Mouse (Mus musculus): ENCODE measurements around the gene Cacna1i. TPM values are rescaled to one million over a fixed set of nuclear protein-coding genes. Genes with fewer than 3 reads are reported as not detected.

Gene Cacna1i
- total RNA-seq, 2 experiments from 2014 or later, result not detected

- ATAC-seq (replicated peaks; ENCODE audit: low FRiP score, poor library complexity, severe bottlenecking), result no peak
Measured at GRCm38 (mm10) chr15:80387185-80387584, 100.1 kb downstream of the Cacna1i start.

GRCm38 (mm10) chr15:80391791-80392190, 104.8 kb downstream of the Cacna1i start:
- ATAC-seq (replicated peaks; ENCODE audit: low FRiP score, poor library complexity, severe bottlenecking), result no peak

GRCm38 (mm10) chr15:80395035-80395434, 108.0 kb downstream of the Cacna1i start:
- ATAC-seq (replicated peaks; ENCODE audit: low FRiP score, poor library complexity, severe bottlenecking), result no peak

GRCm38 (mm10) chr15:80399451-80399850, 112.4 kb downstream of the Cacna1i start:
- no peak for ATAC-seq (replicated peaks; ENCODE audit: low FRiP score, poor library complexity, severe bottlenecking)

- ATAC-seq (replicated peaks; ENCODE audit: low FRiP score, poor library complexity, severe bottlenecking), result no peak
Measured at GRCm38 (mm10) chr15:80401387-80401898, 114.4 kb downstream of the Cacna1i start.

GRCm38 (mm10) chr15:80401980-80402379, 114.9 kb downstream of the Cacna1i start:
- no peak for ATAC-seq (replicated peaks; ENCODE audit: low FRiP score, poor library complexity, severe bottlenecking)

- no peak for ATAC-seq (replicated peaks; ENCODE audit: low FRiP score, poor library complexity, severe bottlenecking)
Measured at GRCm38 (mm10) chr15:80407873-80408272, 120.8 kb downstream of the Cacna1i start.

GRCm38 (mm10) chr15:80410661-80411060, 123.6 kb downstream of the Cacna1i start:
- ATAC-seq (replicated peaks; ENCODE audit: low FRiP score, poor library complexity, severe bottlenecking), result no peak

- no peak for ATAC-seq (replicated peaks; ENCODE audit: low FRiP score, poor library complexity, severe bottlenecking)
Measured at GRCm38 (mm10) chr15:80413070-80413469, 126.0 kb downstream of the Cacna1i start.

GRCm38 (mm10) chr15:80413988-80414721, 127.1 kb downstream of the Cacna1i start:
- ATAC-seq (replicated peaks; ENCODE audit: low FRiP score, poor library complexity, severe bottlenecking), result no peak

GRCm38 (mm10) chr15:80415132-80415531, 128.1 kb downstream of the Cacna1i start:
- no peak for ATAC-seq (replicated peaks; ENCODE audit: low FRiP score, poor library complexity, severe bottlenecking)

GRCm38 (mm10) chr15:80417066-80417465, 130.0 kb downstream of the Cacna1i start:
- no peak for ATAC-seq (replicated peaks; ENCODE audit: low FRiP score, poor library complexity, severe bottlenecking)

- no peak for ATAC-seq (replicated peaks; ENCODE audit: low FRiP score, poor library complexity, severe bottlenecking)
Measured at GRCm38 (mm10) chr15:80418146-80418545, 131.1 kb downstream of the Cacna1i start.

GRCm38 (mm10) chr15:80430324-80430723, 143.3 kb downstream of the Cacna1i start:
- no peak for ATAC-seq (replicated peaks; ENCODE audit: low FRiP score, poor library complexity, severe bottlenecking)

GRCm38 (mm10) chr15:80436961-80437360, 149.9 kb downstream of the Cacna1i start:
- no peak for ATAC-seq (replicated peaks; ENCODE audit: low FRiP score, poor library complexity, severe bottlenecking)

- ATAC-seq (replicated peaks; ENCODE audit: low FRiP score, poor library complexity, severe bottlenecking), result no peak
Measured at GRCm38 (mm10) chr15:80437996-80438395, 151.0 kb downstream of the Cacna1i start.

- ATAC-seq (replicated peaks; ENCODE audit: low FRiP score, poor library complexity, severe bottlenecking), result no peak
Measured at GRCm38 (mm10) chr15:80438423-80438822, 151.4 kb downstream of the Cacna1i start.

- ATAC-seq (replicated peaks; ENCODE audit: low FRiP score, poor library complexity, severe bottlenecking), result no peak
Measured at GRCm38 (mm10) chr15:80440195-80440594, 153.2 kb downstream of the Cacna1i start.

GRCm38 (mm10) chr15:80445956-80446687, 159.1 kb downstream of the Cacna1i start:
- ATAC-seq (replicated peaks; ENCODE audit: low FRiP score, poor library complexity, severe bottlenecking), result no peak

Measured in erythroid progenitor cell, adult 5-6 weeks (primary cell).